Mouse (Mus musculus): ENCODE data around the gene Gm3854. TPM values are rescaled to one million over a fixed set of nuclear protein-coding genes. Genes with fewer than 3 reads are reported as not detected.
A peak's percentile ranks its signal among the peaks of the same experiment; 100 is the strongest.
"Not testable (repeated sequence)": the region's sequence is repeated elsewhere in the genome, so short reads cannot be mapped to it uniquely, and the experiment has no call there.

Gene Gm3854
- polyA plus RNA-seq, 1 experiment from 2014 or later, result 0.73 TPM

DNA sequence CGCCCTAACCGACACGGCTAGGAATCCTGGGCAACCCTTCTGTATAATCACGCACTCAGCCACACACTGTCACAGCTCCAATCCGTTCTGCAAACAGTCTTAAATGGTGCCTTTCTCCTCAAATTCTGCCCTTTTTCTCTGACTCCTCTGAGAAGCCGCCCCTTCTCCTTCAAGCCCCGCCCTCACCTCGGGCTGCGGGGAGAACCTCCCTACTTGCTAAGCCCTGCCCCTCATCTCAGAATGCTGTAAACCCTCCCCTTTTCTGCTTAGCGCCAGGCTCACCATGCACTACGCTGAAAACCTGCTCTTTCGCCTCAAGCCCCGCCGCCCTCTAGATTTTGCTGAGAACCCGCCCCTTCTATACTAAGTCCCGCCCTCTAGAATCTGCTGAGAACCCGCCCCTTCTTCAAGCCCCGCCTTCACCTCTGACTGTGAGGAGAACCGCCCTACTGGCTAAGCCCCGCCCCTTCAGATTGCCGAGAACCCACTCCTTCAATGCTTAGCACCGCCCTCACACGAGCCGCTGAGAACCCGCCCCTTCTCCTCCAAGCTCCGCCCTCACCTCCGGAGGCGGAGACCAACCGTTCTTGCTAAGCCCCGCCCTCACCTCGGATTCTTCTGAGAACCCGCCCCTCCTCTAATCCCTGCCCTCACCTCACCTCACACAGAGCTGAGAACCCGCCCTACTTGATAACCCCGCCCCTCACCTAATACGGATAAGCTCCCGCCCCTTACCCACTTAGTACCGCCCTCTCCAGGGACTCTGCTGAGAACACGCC, 18.9 kb downstream of the Gm3854 start:
- WGBS, result 0% methylated on average over 38 of the region's 38 CpGs

DNA sequence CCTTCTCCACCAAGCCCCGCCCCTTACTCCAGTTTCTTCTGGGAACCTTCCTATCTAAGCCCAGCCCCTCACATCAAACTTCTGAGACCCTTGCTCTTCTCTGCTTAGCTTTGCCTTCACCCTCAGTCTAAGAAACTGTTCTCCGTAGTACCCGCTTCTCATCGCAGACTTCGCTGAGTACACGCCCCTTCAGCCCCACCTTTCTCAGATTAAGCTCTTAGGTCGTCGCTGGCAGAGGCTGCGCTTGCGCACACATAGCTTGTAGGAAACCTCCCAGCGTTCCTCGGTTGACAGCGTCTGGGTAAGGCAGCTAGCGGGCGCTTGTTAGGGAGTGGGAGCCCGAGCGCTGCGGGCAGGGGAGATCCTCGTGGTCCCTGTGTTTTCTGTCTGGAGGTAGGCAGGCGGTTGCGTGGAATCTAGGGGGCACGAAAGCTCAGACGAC, 19.5 kb downstream of the Gm3854 start, which contains the start of gene Zfp78:
Zfp78 (plus strand) TSS at position 234 of the 442 bp plus-strand sequence.
- H3K9me3 ChIP-seq (replicated peaks), result no peaks in the 10 kb centered on the region
- peak within 1 kb of the TSS; percentile 89 for H3K27ac ChIP-seq
- no peaks in the 10 kb centered on the region for H3K36me3 ChIP-seq
- peak; percentile 81 for ATAC-seq (replicated peaks; ENCODE audit: insufficient number of reproducible peaks, insufficient read depth, low FRiP score, low read depth)
- under 1% methylated on average over 23 of the region's 23 CpGs for WGBS
- H3K27me3 ChIP-seq, result no peaks in the 10 kb centered on the region
- H3K9ac ChIP-seq, result peak within 1 kb of the TSS; percentile 61
- H3K4me1 ChIP-seq (replicated peaks), result peaks cover 10% of the 10 kb centered on the region
- H3K4me3 ChIP-seq, result peak within 1 kb of the TSS; percentile 63
- H3K4me2 ChIP-seq, result peak within 1 kb of the TSS; percentile 74

More for the DNA sequence above, 18.9 kb downstream of the Gm3854 start:
- Histone ChIP-seq H3K27me3 (no peaks in the 10 kb centered on the region), H3K4me1 (replicated peaks) (peaks cover 10% of the 10 kb centered on the region), H3K4me2 (peak overlapping the region; percentile 74), H3K9me3 (replicated peaks) (no peaks in the 10 kb centered on the region), H3K27ac (peak overlapping the region; percentile 89), H3K36me3 (no peaks in the 10 kb centered on the region), H3K4me3 (peak overlapping the region; percentile 63), H3K9ac (peak overlapping the region; percentile 60)
- peak; percentile 94 for ATAC-seq (replicated peaks; ENCODE audit: insufficient number of reproducible peaks, insufficient read depth, low FRiP score, low read depth)

DNA sequence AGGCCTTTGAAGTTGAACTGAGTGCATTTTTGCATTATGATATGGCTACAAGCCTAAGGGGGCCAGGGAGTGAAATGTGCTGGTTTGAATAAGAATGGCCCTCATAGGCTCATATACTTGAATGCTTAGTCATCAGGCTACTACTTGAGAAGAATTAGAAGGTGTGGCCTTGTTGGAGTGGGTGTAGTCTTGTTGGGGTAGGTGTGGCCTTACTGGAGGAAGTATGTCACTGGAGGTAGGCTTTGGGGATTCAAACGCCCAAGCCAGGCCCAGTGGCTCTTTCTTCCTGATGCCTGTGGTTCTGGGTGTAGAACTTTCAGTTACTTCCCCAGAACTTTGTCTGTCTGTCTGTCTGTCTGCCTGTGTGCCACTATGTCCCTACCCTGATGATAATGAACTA, 21.2 kb downstream of the Gm3854 start:
- Histone ChIP-seq H3K9me3 (replicated peaks) (no peaks in the 10 kb centered on the region), H3K4me2 (no peak overlapping the region), H3K36me3 (no peaks in the 10 kb centered on the region), H3K27ac (no peak overlapping the region), H3K27me3 (no peaks in the 10 kb centered on the region), H3K4me1 (replicated peaks) (peaks cover 10% of the 10 kb centered on the region), H3K9ac (no peak overlapping the region), H3K4me3 (no peak overlapping the region)
- WGBS, result 65% methylated on average over 1 of the region's 1 CpGs
- no peak for ATAC-seq (replicated peaks; ENCODE audit: insufficient number of reproducible peaks, insufficient read depth, low FRiP score, low read depth)

DNA sequence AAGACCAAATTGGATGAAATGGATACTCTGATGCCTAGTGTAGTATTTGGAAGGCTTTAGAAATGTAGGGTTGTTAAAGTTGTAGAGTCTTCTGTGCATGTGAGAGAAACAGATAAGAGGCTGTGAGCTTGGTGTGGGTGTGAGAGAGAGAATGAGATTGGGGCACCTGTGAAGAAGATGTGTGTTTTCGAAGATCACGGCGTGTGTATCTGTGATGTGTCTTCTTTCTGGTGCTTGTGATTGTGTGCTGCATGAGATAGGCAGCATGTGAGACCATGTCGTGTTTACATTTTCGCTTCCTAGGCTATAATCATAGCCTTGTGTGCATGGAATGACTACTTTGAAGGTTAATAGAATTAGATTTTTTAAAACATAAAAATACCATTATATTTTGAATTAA, 23.6 kb downstream of the Gm3854 start:
- H3K4me2 ChIP-seq, result no peak overlapping the region
- no peak for ATAC-seq (replicated peaks; ENCODE audit: insufficient number of reproducible peaks, insufficient read depth, low FRiP score, low read depth)

DNA sequence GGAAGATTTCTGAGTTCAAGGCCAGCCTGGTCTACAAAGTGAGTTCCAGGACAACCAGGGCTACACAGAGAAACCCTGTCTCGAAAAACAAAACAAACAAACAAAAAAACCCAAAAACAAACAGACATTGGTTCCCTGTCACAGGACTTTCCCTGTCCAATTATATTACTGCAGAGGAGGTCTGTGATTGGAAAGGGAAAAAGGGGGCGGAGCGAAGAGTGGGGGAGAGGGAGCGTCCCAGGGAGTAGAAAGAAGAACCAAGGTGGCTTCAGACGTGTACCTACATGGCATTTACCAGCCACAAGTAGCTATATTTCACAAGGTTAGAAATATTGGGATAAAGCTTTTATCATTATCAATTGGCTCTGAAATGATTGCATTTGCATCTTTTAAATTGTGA, 24.6 kb downstream of the Gm3854 start:
- not testable (repeated sequence) for H3K4me1 ChIP-seq (replicated peaks); H3K4me3 ChIP-seq; H3K27ac ChIP-seq; H3K9me3 ChIP-seq (replicated peaks); H3K9ac ChIP-seq; H3K4me2 ChIP-seq; H3K36me3 ChIP-seq; ATAC-seq (replicated peaks; ENCODE audit: insufficient number of reproducible peaks, insufficient read depth, low FRiP score, low read depth); H3K27me3 ChIP-seq
- 77% methylated on average over 5 of the region's 5 CpGs for WGBS

More for the DNA sequence above, 23.6 kb downstream of the Gm3854 start:
- Histone ChIP-seq H3K4me1 (replicated peaks) (peaks cover 6% of the 10 kb centered on the region), H3K4me3 (no peak overlapping the region), H3K27me3 (no peaks in the 10 kb centered on the region), H3K27ac (no peak overlapping the region), H3K9ac (no peak overlapping the region), H3K36me3 (no peaks in the 10 kb centered on the region), H3K9me3 (replicated peaks) (no peaks in the 10 kb centered on the region)
- 84% methylated on average over 5 of the region's 5 CpGs for WGBS

DNA sequence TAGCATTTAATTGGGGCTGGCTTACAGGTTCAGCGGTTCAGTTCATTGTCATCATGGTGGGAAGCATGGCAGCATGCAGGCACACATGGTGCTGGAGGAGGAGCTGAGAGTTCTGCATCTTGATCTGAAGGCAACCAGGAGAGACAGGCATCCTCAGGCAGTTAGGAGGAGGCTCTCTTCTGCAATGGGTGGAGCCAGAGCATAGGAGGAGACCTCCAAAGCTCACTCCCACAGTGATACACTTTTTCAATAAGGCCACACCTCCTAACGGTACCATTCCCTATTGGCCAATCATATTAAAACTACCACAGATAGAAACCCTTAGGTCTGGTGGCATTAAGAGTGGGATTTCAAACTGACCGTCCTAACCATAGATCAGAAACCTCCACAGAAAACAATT, 25.9 kb downstream of the Gm3854 start:
- Histone ChIP-seq H3K4me1 (replicated peaks) (no peaks in the 10 kb centered on the region), H3K27me3 (no peaks in the 10 kb centered on the region), H3K9me3 (replicated peaks) (no peaks in the 10 kb centered on the region), H3K27ac (no peak overlapping the region), H3K4me3 (no peak overlapping the region), H3K9ac (no peak overlapping the region), H3K4me2 (no peak overlapping the region), H3K36me3 (no peaks in the 10 kb centered on the region)
- no peak for ATAC-seq (replicated peaks; ENCODE audit: insufficient number of reproducible peaks, insufficient read depth, low FRiP score, low read depth)
- WGBS, result 81% methylated on average over 3 of the region's 3 CpGs

DNA sequence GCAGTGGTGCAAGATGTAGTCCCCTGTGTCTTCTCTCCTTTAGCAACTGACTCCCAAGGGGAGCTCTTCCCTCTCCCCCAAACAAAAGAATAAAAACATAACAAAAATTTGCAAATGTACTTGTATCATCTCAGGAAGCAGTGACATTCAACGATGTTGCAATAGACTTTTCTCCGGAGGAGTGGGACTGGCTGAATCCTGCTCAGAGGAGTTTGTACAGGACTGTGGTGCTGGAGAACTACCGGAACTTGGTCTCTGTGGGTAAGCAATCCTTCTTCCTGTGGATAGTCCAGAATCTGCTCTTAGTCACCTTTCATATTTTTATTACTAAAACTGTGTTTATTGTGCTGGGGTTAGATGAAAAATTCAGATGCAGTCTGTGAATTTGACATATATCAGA, 29.4 kb downstream of the Gm3854 start:
- H3K4me1 ChIP-seq (replicated peaks), result no peaks in the 10 kb centered on the region
- H3K4me2 ChIP-seq, result no peak overlapping the region
- ATAC-seq (replicated peaks; ENCODE audit: insufficient number of reproducible peaks, insufficient read depth, low FRiP score, low read depth), result no peak
- no peak overlapping the region for H3K27ac ChIP-seq
- H3K36me3 ChIP-seq, result no peaks in the 10 kb centered on the region
- no peak overlapping the region for H3K9ac ChIP-seq
- H3K9me3 ChIP-seq (replicated peaks), result no peaks in the 10 kb centered on the region
- 86% methylated on average over 3 of the region's 3 CpGs for WGBS
- H3K4me3 ChIP-seq, result no peak overlapping the region
- H3K27me3 ChIP-seq, result no peaks in the 10 kb centered on the region

DNA sequence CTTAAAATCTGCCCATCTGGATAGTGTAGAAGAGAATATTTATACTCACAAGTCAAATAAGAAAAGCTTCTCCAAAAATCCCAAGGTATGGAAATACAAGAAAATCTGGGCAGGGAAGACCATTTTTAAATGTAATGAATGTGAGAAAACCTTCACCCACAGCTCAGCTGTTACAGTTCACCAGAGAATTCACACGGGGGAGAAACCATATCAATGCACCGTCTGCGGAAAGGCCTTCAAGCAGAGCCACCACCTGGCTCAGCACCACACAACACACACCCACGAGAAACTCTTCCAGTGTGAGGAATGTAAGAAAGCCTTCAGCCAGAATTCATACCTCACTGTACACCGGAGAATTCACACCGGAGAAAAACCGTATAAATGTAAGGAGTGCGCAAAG, 34.9 kb downstream of the Gm3854 start:
- 77% methylated on average over 8 of the region's 8 CpGs for WGBS
- Histone ChIP-seq H3K4me3 (no peak overlapping the region), H3K9ac (no peak overlapping the region), H3K36me3 (no peaks in the 10 kb centered on the region), H3K4me2 (no peak overlapping the region), H3K27ac (no peak overlapping the region), H3K27me3 (no peaks in the 10 kb centered on the region), H3K9me3 (replicated peaks) (no peaks in the 10 kb centered on the region), H3K4me1 (replicated peaks) (peaks cover 7% of the 10 kb centered on the region)
- ATAC-seq (replicated peaks; ENCODE audit: insufficient number of reproducible peaks, insufficient read depth, low FRiP score, low read depth), result no peak

DNA sequence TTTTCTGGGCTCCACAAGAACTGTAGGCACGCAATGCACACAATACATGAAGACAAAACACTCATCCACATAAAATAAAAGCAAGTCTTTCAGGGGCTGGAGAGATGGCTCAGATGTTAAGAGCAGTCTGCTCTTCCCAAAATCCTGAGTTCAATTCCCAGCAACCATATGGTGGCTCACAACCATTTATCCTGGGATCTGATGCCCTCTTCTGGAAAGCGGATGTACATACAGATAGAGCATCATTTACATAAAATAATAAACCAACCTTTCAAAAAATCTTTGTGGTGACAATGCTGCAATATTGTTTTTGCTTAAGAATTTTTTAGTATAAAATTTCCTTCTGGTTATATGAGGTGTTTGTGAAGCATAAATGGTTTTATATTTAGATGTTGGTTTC, 37.9 kb downstream of the Gm3854 start:
- no peaks in the 10 kb centered on the region for H3K36me3 ChIP-seq
- H3K27ac ChIP-seq, result no peak overlapping the region
- no peak overlapping the region for H3K4me2 ChIP-seq
- WGBS, result 82% methylated on average over 2 of the region's 2 CpGs
- no peak for ATAC-seq (replicated peaks; ENCODE audit: insufficient number of reproducible peaks, insufficient read depth, low FRiP score, low read depth)
- H3K27me3 ChIP-seq, result no peaks in the 10 kb centered on the region
- H3K4me1 ChIP-seq (replicated peaks), result peaks cover 15% of the 10 kb centered on the region
- H3K9me3 ChIP-seq (replicated peaks), result no peaks in the 10 kb centered on the region
- H3K4me3 ChIP-seq, result no peak overlapping the region
- no peak overlapping the region for H3K9ac ChIP-seq

DNA sequence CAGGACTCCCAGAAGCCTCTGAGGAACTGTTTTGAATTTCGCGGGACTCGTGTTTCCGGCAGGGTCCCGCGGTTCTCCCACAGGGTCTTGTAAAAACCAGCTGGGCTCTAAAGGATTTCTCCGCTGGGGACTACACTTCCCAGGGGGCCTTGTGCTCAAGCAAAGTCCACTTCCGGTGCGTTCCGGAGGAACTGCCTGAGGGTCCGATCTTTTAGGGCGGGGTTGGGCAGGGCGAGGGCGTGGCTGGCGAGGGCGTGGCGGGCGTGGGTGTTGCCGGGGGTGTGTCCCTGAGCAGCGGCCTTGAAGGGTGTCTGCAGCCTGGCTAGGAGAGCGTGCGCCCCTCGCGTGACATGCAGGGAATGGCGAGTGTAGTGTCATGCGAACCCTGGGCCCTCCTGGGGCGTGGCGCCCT, 39.5 kb downstream of the Gm3854 start, which contains the start of gene Zfp28:
Zfp28 (plus strand) TSS at position 252 of the 412 bp plus-strand sequence.
- peak within 1 kb of the TSS; percentile 82 for H3K4me2 ChIP-seq
- H3K4me3 ChIP-seq, result peak within 1 kb of the TSS; percentile 70
- no peaks in the 10 kb centered on the region for H3K36me3 ChIP-seq
- no peaks in the 10 kb centered on the region for H3K27me3 ChIP-seq
- peak; percentile 96 for ATAC-seq (replicated peaks; ENCODE audit: insufficient number of reproducible peaks, insufficient read depth, low FRiP score, low read depth)
- peaks cover 15% of the 10 kb centered on the region for H3K4me1 ChIP-seq (replicated peaks)
- H3K9ac ChIP-seq, result peak within 1 kb of the TSS; percentile 73
- H3K27ac ChIP-seq, result peak within 1 kb of the TSS; percentile 58
- no peaks in the 10 kb centered on the region for H3K9me3 ChIP-seq (replicated peaks)
- WGBS, result 0% methylated on average over 28 of the region's 28 CpGs

DNA sequence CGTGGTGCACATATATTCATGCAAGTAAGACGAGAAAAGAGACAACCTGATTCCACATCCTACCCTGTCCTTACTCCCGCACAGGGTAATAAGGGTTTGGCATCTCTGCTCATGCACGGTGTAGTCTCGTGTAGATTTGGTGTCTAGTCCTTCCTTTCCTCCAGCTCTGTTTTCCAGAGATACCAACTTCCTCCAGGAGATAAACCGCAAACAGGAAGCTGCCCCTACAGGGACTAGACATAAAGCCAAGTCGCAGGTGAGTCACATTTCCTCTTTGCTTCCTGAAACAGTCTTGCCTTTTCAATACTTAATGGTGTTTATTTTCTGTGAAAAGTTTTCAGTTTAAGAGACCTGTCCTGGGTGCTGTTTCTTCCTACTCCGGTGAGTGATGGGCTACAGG, 40.5 kb downstream of the Gm3854 start:
- 58% methylated on average over 8 of the region's 8 CpGs for WGBS

DNA sequence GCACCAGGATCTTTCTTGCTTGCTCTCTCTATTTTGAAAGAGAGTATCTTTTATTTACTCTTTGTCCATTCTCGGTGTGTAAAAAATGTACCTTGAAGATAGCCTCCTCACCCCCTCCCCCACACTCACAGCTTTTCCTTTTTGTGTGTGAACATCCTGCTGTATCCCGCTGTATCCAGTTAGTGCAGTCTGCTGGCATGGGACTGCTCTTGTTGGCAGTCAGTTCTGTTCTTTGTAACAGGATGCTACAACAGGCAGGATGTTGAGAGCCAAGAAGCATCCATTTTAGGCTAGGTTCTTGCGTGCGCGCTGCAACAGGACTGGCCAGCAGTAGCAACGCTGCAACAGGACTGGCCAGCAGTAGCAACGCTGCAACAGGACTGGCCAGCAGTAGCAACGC, 43.4 kb downstream of the Gm3854 start:
- WGBS, result 87% methylated on average over 8 of the region's 8 CpGs
- no peaks in the 10 kb centered on the region for H3K27me3 ChIP-seq
- no peak for ATAC-seq (replicated peaks; ENCODE audit: insufficient number of reproducible peaks, insufficient read depth, low FRiP score, low read depth)
- no peak overlapping the region for H3K27ac ChIP-seq
- H3K9ac ChIP-seq, result no peak overlapping the region
- no peak overlapping the region for H3K4me2 ChIP-seq
- peaks cover 15% of the 10 kb centered on the region for H3K4me1 ChIP-seq (replicated peaks)
- peaks cover 22% of the 10 kb centered on the region for H3K36me3 ChIP-seq
- H3K9me3 ChIP-seq (replicated peaks), result no peaks in the 10 kb centered on the region
- no peak overlapping the region for H3K4me3 ChIP-seq

More for the DNA sequence above, 40.5 kb downstream of the Gm3854 start:
- no peak overlapping the region for H3K9ac ChIP-seq
- H3K4me2 ChIP-seq, result peak overlapping the region; percentile 82
- no peaks in the 10 kb centered on the region for H3K9me3 ChIP-seq (replicated peaks)
- ATAC-seq (replicated peaks; ENCODE audit: insufficient number of reproducible peaks, insufficient read depth, low FRiP score, low read depth), result no peak
- H3K4me3 ChIP-seq, result peak overlapping the region; percentile 70
- H3K27ac ChIP-seq, result 0 out of 2 replicates have a peak overlapping the region, but pooled peaks have one; percentile 58
- no peaks in the 10 kb centered on the region for H3K36me3 ChIP-seq
- H3K4me1 ChIP-seq (replicated peaks), result peaks cover 15% of the 10 kb centered on the region
- H3K27me3 ChIP-seq, result no peaks in the 10 kb centered on the region
